Mouse (Mus musculus): Measurements from ENCODE around the gene Rcbtb2.

DNA sequence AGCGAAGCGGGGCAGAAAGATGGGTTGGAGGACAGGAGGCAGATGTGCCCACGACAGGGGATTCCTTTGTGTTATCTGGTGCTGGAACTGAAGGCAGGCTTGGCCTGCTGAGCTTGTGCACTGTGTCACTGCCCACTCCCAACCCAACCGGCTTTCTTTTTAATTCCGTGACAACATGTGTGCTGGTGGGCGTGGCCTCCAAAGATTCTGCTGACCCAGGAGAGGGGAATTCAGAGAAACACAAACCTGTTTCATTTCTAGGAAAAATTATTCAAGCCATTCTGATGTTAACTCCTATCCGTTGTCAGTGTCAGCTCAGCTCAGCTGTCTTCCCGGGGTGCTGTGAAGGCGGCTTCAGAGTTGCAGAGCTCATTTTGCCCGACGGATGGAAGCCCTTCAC lies 55.1 kb downstream of the Rcbtb2 start:
- TF ChIP-seq TAL1 (IDR thresholded peaks at IDR 0.05; ENCODE audit: low read length), result no peak
- no peak for TF ChIP-seq GATA1 (IDR thresholded peaks at IDR 0.05; ENCODE audit: low read length)

Data from erythroblast, embryonic 14.5 days (primary cell).